Mouse (Mus musculus) retina, postnatal 7 days (tissue): ENCODE results near the gene Chd2.
"Not testable (repeated sequence)": the region's sequence is repeated elsewhere in the genome, so short reads cannot be mapped to it uniquely, and the experiment has no call there.

Source experiments
- DNase-seq: peaks from one replicate; pipeline ENCODE4 v3.0.0-alpha.2; 2012; ENCODE audit warnings: low read depth, low spot score

Gene Chd2

DNA sequence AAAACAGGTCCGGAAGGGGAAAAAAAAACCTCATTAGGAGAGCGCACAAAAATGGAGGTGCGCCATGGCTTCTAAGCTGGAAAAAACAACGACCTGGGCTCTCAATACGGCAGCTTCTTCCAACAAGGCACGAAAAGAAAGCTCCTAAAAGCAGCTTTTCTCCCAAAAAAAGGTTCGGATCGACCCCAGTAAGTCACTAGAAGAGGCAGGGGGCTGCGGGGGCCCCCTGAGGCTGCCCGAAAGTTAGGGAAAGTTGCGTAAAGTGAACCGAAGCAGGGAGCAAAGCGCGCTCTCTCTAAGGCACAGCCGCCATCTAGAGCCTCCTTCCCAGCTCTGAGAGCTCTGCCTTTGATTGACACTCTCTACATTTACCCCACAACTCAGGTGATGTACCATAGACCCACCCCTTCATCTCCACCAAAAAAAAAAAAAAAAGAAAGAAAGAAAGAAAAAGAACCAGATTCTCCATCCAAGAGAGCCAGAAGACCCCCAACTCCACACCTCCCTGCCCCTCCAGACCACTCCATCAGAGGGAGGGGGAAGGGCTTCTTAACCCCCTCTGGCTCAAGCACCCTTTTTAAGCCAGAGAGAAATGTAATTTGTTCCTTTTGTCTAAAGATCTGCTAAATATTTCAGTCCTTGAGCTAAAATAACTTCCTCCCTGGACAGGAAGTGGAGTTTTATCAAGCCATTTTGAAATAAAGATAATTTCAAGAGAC, at the start of gene Chd2:
Gene Chd2, minus strand, starts transcription at position 419 of the 719 bp plus-strand sequence.
- DNase-seq: peak; percentile 46

GRCm38 (mm10) chr7:73590757-73591156, 49.1 kb upstream of the Chd2 start:
- no peak for DNase-seq

DNA sequence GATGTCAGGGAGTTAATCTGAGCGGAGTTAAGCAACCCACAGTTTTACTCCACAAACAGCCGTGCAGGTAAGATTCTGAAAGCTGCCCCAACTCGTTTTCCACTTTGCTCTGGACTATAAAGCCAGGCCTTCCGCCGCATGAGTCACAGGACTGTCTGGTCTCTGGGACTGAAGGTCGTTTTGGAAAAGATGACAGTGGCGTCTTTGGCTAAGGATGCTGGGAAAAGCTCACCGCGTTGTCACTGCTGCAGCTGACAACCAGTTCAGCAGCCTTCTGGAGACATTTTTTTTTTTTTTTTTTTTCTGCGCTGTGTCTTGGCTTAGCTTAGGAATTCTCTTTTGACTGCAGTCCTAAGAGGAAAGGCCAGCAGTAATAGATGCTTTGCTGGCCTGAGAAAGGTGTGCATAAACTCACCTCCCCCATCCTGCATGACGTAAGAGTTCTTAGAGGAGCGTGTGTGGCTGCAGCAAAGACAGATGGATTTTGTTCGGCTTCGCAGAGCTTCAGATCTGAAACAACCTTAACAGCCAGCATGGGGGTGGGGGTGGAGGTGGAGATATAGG, 47.7 kb upstream of the Chd2 start:
- no peak for DNase-seq

DNA sequence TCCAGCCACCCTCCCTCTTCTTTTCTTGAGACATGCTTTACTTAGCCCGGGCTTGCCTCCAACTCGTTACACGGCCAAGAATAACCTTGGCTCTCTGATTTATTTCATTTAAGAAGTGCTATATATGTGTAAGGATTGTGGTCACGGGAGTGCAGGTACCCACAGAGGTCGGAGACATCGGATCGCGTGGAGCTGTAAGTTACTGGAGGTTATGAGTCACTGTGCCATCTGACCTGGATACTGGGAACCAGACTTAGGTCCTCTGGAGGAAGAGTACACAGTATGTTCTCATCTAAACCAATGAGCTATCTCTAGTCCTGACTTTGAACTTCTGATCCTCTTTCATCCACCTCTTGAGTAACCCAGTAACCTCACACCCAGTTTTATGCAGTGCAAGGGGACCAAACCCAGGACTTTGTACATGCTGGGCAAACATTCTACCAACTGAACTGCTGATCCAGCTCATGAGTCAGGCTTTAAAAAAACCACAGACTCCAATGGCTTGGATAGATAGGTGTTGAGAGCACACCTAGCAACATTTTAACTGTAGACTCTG, 46.8 kb upstream of the Chd2 start:
- DNase-seq: no peak

DNA sequence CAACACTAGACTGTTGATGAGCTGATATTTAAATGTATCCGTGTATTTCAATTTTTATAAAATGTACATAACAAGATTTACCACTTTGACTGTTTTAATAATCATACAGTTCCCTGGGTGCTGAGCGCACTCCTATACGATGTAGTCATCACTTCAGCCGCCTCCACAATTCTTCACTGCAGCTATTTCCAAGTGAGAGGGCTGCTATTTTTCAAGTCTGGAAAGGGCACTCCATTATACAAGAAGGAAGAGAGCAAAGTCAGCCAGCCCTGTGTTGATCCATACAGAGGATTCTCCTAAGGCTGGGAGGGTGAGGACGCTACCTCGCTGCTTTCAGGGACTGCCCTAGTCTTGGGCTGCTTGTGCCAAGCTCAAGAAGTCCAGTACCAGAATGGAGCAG, 45.1 kb upstream of the Chd2 start:
- DNase-seq: no peak

DNA sequence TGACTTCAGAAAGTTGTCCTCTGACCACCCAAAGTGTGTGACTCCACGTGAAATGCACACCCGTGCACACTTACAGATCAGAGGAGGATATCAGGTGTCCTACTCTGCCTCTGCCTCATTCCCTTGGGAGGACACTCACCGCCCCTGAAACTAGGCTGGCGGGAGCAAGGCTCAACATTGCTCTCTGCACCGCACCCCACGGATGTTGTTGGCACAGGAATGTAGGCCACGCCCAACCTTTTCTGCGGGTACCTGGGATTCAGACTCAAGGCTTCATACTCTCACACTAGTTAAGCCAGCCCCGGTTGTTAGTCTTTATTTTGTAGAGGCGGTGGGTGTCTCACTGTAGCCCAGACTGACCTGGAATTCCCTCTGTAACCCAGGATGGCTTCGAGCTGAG, 44.6 kb upstream of the Chd2 start:
- DNase-seq: no peak

DNA sequence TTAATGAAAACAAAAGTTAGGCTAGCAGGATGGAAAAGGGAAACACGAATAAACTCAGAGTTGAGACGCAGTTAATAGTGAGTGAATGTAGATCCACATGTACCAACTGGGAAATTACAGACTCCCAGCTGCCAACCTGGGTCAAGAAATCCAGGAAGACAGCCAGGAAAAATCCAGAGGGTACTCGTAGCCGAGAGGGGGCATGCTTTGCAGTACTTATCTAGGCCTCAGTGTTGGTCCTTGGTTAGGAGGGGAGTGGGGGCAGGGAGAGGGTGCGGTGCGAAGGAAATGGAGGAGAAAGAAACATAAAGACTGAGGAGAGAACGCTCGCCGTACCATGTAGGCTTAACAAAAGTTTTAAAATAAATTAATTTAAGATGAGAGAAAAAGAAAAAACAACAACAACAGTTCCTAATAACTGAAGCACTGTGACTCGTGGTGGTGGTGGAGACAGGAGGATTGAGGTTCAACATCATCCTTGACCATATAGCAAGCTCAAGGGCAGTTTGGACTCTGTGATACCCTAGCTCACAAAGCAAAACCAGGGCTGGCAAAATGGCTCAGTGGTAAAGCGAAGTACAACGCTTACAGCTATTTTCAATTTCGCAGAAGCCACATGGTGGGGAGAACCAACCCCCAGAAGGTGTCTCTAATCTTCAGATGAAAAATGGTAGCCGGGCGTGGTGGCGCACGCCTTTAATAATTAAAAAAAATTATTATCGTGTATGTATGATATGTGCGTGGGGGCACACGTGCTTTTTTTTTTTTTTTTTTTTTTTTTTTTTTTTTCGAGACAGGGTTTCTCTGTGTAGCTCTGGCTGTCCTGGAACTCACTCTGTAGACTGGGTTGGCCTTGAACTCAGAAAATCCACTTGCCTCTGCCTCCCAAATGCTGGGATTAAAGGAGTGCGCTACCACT, 43.7 kb upstream of the Chd2 start:
- DNase-seq: no peak

DNA sequence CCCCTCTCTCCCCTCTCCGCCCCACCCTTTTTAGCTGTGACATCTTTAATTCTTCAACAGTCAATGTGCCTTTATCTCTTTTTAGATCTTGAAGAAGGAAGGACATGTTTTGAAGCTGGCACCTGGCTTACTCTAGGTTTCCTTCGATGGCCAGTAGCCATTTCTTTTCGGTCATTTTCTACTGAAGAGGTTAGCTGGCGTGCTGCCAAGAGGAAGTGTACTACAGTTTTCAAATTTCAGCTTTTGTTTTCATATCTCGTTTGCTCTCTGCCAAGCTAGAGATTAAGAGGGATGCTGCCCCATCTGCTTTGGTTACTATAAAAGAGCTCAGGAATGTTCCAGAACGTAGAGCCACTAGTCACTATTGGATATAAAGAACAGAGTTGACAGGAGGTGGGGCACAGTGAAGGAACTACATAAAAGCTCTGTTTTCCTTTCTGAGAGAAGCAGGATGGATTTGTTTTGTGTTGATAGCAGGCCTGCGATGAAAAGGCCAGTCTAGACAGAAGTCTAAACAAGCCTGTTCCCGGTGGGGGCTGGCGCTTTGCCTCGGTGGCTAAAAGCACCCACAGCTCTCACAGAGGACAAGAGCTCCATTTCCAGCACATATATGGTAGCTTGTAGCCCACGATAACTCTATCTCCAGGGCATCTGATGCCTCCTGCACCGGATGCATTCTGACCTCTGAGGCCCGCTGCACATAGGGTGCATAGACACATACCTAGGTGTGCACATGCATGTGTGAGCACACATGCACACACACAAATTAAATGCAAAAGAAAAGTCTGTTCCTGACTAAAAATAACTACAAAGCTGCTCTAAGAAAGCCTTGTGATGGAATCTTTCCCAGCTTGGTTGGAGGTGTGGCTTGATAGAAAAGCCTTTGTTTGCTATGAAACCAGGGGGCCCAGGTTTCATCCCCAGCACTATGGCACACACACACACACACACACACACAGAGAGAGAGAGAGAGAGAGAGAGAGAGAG, 42.7 kb upstream of the Chd2 start:
- DNase-seq: no peak

- no peak for DNase-seq
Observed at GRCm38 (mm10) chr7:73583400-73583799, 41.8 kb upstream of the Chd2 start.

DNA sequence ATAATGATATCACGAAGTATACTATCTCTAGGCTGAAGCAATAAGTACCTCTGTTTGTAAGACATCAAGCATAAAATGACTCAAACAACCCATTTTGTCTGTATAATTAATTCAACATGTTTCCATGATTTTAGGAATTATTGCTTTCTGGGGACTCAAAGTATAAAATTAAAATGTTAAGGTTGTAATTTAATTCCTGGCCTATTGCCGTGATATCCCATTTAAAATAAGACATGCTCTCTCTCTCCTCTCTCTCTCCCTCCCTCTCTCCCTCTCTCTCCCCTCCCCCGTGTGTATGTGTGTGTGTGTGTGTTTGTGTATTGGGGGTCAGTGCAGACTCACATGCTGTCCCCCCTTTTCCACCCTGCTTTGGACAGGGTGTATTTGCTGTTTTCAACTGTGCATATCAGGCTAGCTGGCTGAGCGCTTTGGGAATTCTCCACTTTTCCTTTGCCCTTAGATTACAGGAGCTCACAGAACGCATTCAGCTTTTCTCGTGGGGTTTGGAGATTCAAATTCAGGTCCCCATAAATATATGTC, 40.3 kb upstream of the Chd2 start:
- no peak for DNase-seq

- DNase-seq: no peak
Observed at GRCm38 (mm10) chr7:73579072-73579731, 37.6 kb upstream of the Chd2 start.

GRCm38 (mm10) chr7:73577888-73578421, 36.3 kb upstream of the Chd2 start:
- DNase-seq: no peak

DNA sequence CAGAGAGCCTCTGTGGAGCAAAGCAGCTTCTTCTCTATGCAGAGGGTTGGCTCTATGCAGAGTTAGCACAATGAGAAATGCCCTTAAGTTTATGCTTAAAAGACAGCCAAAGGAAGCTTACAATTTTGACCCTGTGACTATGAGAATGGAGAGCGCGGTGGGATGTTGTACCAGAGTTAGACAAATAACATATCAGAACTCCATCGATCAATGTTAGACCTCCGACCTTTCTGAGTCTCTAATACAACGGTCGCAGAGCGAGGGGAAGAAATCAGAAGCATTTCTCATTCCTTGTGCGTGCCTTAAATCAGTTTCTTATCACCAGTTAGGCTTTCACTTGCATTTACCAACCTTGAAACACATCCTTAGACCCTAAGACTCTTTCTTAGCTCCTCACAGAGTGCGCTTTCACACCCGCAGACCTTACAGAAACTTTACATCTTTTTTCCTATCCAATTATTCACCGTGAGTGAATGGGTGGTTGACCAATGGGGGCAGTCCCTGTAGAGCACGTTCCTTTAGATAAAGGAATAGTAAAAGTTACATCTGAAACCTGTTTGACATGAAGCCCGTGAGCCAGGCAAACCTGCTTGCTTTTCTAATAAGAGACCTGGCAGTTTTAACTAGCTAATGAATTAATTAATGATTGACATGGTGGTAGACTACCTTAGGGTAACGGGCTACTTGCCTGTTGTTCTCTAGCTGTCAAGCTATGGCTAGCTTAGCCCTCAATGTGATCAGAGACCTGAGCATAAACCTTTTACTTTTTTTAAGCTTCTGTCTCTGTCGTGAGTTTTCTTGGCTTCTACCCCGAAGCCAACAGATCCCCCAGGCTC, 34.7 kb upstream of the Chd2 start:
- DNase-seq: no peak

- no peak for DNase-seq
Observed at GRCm38 (mm10) chr7:73575257-73575656, 33.6 kb upstream of the Chd2 start.

DNA sequence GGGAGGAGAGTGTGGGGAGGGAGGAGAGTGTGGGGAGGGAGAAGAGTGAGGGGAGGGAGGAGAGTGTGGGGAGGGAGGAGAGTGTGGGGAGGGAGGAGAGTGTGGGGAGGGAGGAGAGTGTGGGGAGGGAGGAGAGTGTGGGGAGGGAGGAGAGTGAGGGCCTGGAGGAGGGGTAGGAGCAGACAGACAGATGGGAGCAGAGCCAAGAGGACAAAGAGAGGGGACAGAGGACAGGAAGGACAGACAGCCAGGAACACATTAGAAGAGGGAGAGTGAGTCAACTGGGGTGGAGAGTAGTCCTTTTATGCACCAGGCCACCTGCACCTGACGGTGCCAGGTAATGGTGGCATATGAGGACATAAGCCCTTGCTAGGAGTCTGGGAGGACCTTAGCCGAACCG, 33.0 kb upstream of the Chd2 start:
- not testable (repeated sequence) for DNase-seq

DNA sequence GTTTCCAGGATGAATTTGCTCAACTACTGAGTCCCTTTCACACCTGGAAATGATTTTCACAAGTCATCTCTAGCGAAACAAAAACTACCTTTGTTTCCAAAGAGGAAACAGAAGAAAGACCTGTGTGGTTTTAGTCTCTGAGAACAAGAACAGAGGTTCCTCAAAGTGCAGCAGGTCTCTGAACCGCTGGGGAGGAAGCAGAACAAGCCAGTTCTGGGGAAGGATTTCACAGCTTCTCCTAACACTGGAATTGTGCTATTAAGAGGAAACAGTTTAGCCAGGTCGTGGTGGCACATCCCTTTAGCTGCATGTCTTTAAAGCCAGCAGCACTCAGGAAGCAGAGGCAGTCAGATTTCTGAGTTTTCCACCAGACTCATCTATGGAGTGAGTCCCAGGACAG, 30.9 kb upstream of the Chd2 start:
- DNase-seq: no peak

GRCm38 (mm10) chr7:73568801-73569403, 27.3 kb upstream of the Chd2 start:
- no peak for DNase-seq

DNA sequence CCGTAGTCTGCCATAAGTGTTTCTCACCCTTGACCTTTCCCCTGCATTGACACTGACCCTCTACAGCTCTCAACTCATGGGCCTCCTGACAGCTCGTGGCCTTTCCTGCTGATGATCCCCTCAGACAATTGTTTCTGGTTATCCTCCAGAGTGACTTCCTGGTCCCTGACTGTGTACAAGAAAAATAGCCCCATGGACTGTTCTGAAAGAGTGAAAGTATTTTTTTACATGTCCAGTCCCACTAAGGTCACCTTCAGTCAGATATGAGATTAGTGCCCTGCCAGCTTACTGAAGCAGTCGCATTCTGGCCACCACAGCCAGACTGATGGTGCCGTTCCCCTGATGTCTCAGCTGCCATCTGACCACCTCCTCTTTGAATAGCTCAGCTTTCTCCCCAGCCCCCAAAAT, 26.1 kb upstream of the Chd2 start:
- no peak for DNase-seq

DNA sequence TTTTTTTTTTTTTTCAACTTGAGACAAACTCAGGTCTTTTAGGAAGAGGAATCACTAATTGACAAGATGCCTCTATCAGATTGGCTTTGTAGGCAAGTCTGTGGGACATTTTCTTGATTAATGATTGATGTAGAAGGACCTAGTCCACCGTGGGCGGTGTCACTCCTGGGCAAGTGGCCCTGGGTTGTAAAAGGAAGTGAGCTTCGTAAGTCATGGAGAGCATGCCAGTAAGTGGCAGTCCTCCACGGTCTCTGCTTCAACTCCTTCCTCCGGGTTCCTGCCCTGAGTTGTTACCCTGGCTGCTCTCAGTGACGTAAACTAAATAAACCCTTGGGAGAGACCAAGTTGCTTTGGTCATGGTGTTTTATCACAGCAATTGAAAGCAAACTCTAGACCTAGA, 22.5 kb upstream of the Chd2 start:
- no peak for DNase-seq
